Mouse (Mus musculus) bone marrow macrophage, adult 2 months (primary cell): ENCODE measurements around the gene Mlxip. TPM values are rescaled to one million over a fixed set of nuclear protein-coding genes. Genes with fewer than 3 reads are reported as not detected.

Experiments used
- H3K27ac ChIP-seq: 2 replicates; pipeline ENCODE4 v1.5.1; 2012; ENCODE audit warnings: low read depth, low read length; ENCODE audit not compliant: insufficient read depth
- H3K4me1 ChIP-seq: 2 replicates; pipeline ENCODE4 v1.6.1; 2012; ENCODE audit warnings: low read length; ENCODE audit not compliant: control insufficient read depth, insufficient read depth
- H3K4me3 ChIP-seq: 2 replicates; pipeline ENCODE4 v1.5.1; 2012; ENCODE audit warnings: mild to moderate bottlenecking, low read length, moderate library complexity; ENCODE audit not compliant: insufficient read depth
- CTCF ChIP-seq: IDR thresholded peaks from 2 replicates; pipeline ENCODE4 v1.5.1; 2012; ENCODE audit warnings: low read depth, mild to moderate bottlenecking, low read length, moderate library complexity
- POLR2A ChIP-seq: IDR thresholded peaks from 2 replicates; pipeline ENCODE4 v1.6.1; 2012; ENCODE audit warnings: mild to moderate bottlenecking, low read depth, low read length, borderline replicate concordance
- polyA plus RNA-seq: library from polyadenylated mRNA; stranded (reverse); fragments of >200 nt; gene quantifications from 2 replicates; pipeline ENCODE4 v1.2.4, GENCODE M21; 2012; ENCODE audit not compliant: missing spikeins, insufficient read depth, insufficient read length

Gene Mlxip
- polyA plus RNA-seq, 1 experiment = 41.0 TPM

- no peak overlapping the region for H3K27ac ChIP-seq
- TF ChIP-seq POLR2A (no peak), CTCF (no peak)
- H3K4me1 ChIP-seq = peaks cover 8% of the 10 kb centered on the region
- no peak overlapping the region for H3K4me3 ChIP-seq
Measured at GRCm38 (mm10) chr5:123362911-123363310, 31.7 kb upstream of the Mlxip start.

GRCm38 (mm10) chr5:123364302-123364971, 30.2 kb upstream of the Mlxip start:
- Histone ChIP-seq H3K4me3 (no peak overlapping the region), H3K27ac (no peak overlapping the region), H3K4me1 (peaks cover 8% of the 10 kb centered on the region)
- TF ChIP-seq CTCF (no peak), POLR2A (no peak)

DNA sequence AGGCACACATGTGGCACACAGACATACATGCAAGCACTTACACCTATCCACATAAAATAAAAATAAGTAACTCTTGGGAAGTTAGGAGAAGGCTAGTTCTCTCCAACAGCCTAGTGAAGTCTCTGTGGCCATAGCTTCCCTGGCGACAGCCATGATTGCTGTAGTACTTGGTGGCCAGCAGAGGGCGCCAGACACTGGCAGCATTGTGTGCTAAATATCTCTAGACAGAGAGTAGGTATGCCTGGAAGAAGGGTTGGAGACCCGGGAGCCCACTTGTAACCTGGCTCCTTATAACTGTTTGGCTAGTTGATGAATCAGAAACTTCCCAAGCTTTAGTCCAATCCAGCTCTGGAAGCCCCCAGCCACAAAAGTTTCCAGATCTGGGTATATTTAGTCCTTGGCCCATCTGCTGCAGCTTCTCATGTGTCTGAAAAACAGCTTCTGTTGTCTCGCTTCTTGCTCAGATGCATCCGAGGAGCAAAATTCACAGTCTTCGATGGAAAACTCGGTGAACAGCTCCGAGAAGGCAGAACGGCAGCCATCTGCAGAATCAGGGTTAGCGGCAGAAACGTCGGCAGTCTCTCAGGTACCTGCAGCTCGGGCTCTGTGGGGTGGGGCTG, 25.6 kb upstream of the Mlxip start:
- peaks cover 10% of the 10 kb centered on the region for H3K4me1 ChIP-seq
- TF ChIP-seq CTCF (peak; percentile 91), POLR2A (no peak)
- H3K4me3 ChIP-seq = no peak overlapping the region
- H3K27ac ChIP-seq = no peak overlapping the region

- H3K4me1 ChIP-seq = 0 out of 2 replicates have a peak, but pooled peaks cover 4% of the 10 kb centered on the region
- TF ChIP-seq POLR2A = no peak
- TF ChIP-seq CTCF = no peak
- H3K27ac ChIP-seq = no peak overlapping the region
- H3K4me3 ChIP-seq = no peak overlapping the region
Measured at GRCm38 (mm10) chr5:123370049-123370448, 24.5 kb upstream of the Mlxip start.

- no peak for TF ChIP-seq POLR2A
- no peak for TF ChIP-seq CTCF
- peaks cover 20% of the 10 kb centered on the region for H3K4me1 ChIP-seq
- no peak overlapping the region for H3K4me3 ChIP-seq
- no peak overlapping the region for H3K27ac ChIP-seq
Measured at GRCm38 (mm10) chr5:123375262-123375661, 19.3 kb upstream of the Mlxip start.

DNA sequence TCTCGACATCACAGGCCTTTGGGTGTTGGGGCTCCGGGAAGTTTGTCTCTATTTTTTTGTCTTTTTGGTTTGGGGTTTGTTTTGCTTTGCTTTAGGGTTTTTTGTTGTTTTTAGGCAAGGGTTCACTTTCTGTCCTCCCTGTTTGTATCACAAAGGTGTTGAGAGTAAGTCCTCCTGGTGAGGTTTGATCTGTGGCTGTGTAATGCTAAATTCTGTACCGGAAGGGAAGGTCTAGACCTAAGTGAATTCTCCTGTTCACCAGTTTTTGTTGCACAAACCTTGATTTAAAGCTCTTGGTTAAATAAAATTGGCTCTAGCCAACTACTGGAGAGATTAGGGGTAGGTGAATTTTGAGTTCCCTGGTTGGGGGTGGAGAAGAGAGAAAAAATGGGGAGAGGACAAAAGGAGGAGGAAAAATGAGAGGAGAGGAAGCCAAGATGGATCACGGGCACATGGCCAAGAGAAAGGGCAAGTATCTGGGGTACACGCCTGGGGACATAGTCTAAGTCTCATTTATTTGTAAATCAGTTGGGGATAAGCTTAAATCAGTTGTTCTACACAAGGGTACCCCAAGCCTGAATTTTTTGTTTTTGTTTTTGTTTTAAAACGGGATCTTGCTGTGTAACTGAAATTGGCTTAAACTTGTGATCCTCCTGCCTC, 18.7 kb upstream of the Mlxip start:
- H3K4me1 ChIP-seq = peaks cover 20% of the 10 kb centered on the region
- peak overlapping the region; percentile 35 for H3K27ac ChIP-seq
- TF ChIP-seq CTCF = no peak
- no peak for TF ChIP-seq POLR2A
- H3K4me3 ChIP-seq = no peak overlapping the region

DNA sequence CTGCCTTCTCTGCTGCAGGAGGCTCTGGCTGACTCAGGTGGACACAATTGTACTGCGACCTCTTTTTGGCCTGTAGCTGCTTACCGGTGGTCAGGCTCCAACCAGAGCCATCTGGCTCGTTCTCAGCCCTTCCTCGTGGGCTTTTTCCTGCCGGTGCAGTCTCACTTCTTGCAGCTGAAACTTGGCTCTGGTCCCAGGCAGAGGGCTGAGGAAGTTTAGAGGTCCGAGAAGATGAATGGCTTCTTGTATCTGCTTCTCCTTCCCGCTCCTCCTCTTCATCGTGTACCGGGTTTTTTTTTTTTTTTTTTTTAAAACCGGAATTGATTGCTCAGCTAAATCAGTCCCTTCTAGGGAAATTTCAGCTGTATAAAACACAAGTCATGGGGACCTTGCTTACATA, 18.0 kb upstream of the Mlxip start:
- peaks cover 16% of the 10 kb centered on the region for H3K4me1 ChIP-seq
- peak overlapping the region; percentile 57 for H3K4me3 ChIP-seq
- TF ChIP-seq CTCF (no peak), POLR2A (no peak)
- H3K27ac ChIP-seq = peak overlapping the region; percentile 94

- TF ChIP-seq POLR2A (0 out of 2 replicates have a peak, but pooled peaks have one; percentile 53), CTCF (peak; percentile 56)
- peak overlapping the region; percentile 57 for H3K4me3 ChIP-seq
- peaks cover 16% of the 10 kb centered on the region for H3K4me1 ChIP-seq
- H3K27ac ChIP-seq = peak overlapping the region; percentile 94
Measured at GRCm38 (mm10) chr5:123377120-123377955, 17.3 kb upstream of the Mlxip start.

- TF ChIP-seq POLR2A (no peak), CTCF (no peak)
- no peak overlapping the region for H3K4me3 ChIP-seq
- peaks cover 16% of the 10 kb centered on the region for H3K4me1 ChIP-seq
- no peak overlapping the region for H3K27ac ChIP-seq
Measured at GRCm38 (mm10) chr5:123378712-123379111, 15.9 kb upstream of the Mlxip start.
